Mouse (Mus musculus) retina, postnatal 1 day (tissue): ENCODE measurements at regions not wholly inside any gene's neighbourhood (a gene's known extent, or its start where the extent isn't known, plus 50 kb on each side); places are given as distances from the start of the nearest gene placed in this dataset.
"Not testable (repeated sequence)": the region's sequence is repeated elsewhere in the genome, so short reads cannot be mapped to it uniquely, and the experiment has no call there.

Source experiments
- DNase-seq: peaks from one replicate; pipeline ENCODE4 v3.0.0-alpha.2; 2012

DNA sequence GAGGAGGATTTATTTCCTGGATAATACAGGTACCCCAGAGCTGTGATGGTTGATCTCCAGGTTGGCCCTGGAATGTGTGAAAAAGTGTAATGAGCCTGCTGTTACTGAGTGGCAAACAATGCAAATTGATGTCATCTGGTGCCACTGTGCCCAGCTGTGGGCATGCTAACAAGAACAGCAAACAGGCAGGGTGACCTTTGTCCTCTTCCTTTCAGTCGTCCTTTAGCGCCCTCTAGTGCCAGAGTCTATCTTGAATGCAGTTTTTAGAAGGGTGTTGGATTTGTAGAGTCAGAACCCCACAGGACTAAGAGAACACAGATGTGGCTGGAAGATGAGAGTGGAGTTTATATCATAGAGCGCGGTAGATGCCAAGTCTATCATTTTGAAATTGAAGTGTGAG is 164.3 kb downstream of the Sdhaf3 start:
- peak; percentile 62 for DNase-seq

DNA sequence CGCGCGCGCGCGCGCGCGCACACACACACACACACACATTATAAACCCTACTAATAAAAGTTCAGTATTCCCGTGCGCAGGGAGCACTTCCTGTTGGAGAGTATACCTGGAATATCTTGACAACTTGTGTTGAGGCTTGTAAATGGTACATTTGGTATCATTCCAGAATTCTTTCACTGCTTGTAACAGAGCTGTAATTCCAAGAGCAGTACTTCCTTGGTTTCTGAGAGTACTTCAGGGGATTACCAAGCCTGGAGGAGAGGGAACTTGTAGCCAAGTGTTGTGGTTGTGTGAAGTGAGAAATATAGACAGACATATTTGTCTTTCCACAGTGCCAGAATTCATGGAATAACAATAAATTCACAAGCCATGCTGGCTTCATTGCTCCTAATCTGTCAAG is 177.2 kb downstream of the Sdhaf3 start:
- no peak for DNase-seq

DNA sequence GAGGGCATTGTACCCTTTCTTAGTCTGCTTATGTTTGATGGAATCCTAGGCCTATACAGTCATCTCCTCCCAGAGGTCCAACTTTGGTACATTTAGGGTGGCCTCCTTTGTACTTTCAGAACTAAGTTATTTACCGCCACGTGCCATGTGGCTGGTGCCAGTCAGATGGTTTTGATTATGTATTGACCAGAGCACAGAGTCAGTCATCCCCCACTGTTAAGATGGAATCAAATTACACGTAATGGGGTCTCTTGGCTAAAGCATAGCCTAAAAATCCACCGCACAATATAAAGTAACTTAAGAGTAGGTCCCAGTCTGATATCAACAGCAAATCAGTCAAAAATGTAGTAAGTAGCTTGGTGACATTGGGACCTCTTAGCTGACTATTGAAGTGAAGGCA is 178.3 kb downstream of the Sdhaf3 start:
- DNase-seq: no peak

DNA sequence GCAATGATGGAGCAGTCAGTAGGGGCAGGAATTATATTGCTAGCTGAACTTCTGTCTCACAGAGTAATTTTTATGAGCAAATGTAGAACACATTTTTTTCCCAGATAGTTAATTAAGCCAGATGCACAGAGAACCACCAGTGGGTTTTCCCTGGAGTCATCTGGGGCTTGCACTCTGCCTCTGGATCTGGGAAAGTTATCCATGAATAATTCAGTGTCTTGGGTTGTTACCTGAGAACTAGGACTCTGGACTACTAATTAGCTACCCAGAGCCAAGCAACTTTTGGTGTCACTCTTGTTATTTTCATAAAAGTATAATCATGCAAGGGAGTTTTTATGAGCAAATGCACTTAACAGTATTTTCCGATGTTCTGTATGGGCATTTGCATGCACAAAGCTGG is 179.1 kb downstream of the Sdhaf3 start:
- DNase-seq: no peak

DNA sequence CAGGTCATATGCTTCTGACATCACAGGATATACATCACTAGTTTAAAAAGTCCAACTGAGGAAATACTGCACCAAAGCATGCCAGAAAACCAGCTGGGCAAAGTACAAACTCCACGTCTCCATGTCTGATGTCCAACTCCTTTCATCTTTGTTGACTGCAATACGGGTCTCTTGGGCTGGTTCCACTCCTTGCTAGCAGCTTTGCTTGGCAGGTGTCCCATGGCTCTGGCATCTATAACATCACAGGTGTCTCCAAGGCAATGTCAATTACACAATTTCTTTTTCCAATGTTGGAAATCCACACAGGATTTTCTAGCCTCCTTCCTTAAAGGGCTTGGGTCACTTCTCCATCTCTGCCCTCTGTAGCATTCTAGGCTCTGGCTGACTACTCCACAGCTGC is 225.9 kb downstream of the Sdhaf3 start:
- no peak for DNase-seq

DNA sequence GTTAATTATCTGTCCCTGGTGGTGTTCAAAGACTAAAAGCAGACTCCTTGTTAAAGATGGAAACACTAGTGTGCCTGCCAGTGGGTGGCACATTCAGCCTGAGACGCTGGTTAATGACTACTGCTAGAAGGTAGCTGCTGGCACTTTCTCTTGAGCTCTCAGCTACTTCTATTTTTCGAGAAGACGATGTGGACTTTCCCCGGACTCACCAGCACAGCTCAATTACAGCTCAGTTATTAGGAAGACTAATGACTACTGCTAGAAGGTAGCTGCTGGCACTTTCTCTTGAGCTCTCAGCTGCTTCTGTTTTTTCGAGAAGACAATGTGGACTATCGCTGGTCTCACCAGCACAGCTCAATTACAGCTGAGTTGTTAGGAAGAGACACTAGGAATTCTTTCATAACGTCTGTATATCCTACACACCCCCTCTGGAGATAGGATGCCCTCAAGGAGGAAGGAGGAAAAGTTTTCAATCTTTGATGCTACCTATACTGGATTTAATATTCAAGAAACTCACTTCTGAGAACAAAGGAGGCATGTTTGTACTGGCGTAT is 243.3 kb downstream of the Sdhaf3 start:
- peak; percentile 5 for DNase-seq

DNA sequence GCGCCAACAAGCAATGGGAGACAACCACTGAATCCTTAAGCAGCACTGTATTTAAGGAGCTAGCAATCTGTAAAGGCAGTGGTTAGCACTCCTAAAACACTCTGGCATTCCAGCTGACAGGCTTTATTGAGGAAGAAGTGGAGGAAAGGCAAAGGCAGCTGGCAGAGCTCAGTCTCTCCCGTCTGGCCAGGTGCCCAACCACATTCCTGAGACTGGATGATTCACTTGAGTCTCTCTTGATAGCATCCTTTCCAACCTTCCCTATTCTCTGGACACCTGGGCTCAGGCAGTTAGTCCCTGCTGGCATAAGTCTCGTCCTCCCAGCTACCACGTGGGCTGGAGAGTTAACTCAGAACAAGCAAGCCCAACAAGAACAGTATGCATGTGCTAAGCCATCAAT is 260.1 kb downstream of the Sdhaf3 start:
- DNase-seq: no peak

DNA sequence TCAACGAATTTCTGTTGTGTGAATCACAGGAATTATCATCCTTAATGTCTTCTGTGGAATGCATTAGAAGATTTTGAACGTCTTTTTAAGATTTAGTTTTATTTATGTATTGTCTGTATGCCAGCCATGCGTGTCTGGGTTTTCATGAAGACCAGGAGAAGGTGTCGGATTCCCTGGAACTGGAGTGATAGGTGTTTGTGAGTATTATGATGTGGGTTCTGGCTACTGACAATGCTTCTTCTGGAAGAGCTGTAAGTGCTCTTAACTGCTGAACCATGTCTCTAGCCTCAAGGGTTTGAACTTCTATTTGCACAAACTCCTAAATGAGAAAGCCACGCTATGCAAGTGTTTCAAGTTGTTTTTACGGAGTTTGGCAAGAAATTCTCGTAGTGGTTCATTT is 296.5 kb downstream of the Sdhaf3 start:
- no peak for DNase-seq

DNA sequence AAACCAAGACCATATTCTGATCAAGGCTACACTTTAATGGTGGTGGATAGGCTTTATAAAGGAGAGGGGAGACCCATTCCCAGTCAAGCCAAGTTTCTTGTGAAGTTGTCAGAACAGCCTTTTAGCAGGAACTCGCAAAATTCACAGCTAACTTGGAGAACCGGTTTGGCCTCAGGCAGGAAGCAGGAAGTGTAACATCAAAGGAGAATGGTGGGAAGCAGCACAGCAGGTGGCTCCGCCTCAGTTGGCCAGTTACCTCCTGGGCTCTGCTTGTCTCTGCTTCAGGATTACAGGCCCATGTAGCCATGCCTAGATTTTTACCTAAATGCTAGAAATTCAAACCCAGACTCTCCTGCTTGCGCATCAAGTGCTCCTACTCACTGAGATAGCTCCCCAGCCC is 277.2 kb upstream of the Tac1 start:
- DNase-seq: no peak

DNA sequence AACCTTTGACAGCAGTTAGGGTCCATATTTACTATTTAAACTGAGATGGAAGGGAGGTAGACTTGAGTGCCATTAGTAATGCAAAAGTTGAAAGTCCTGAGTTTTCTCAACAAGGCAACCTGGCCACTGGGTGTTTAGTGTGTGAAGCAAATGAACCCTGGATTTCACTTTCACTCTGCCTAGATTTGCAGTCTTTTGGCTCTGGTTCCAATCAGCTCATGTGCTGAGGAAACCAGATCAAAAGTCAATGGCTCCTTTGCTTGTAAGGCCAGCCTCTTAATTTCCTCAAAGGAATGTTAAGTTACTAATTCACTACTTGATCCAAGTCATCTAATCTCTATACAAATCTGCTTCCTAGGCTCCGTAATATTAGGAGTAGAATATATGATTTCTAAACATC is 247.7 kb upstream of the Tac1 start:
- no peak for DNase-seq

DNA sequence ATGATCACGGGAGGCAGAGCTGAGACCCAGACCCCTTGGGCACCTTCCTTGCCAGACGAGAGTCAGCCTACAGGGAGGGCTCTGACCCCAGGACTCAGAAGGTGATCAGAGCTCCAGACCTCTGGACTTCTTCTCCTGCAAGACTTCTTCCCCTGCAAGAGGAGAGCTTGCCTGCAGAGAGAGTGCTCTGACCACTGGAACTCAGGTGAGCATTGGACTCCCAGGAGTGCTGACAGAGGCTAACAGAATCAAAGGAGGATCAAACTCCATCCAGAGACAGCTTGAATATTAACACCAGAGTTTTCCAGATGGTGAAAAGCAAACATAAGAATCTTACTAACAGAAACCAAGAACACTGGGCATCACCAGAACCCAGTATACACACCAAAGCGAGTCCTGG is 241.2 kb upstream of the Tac1 start:
- DNase-seq: no peak

DNA sequence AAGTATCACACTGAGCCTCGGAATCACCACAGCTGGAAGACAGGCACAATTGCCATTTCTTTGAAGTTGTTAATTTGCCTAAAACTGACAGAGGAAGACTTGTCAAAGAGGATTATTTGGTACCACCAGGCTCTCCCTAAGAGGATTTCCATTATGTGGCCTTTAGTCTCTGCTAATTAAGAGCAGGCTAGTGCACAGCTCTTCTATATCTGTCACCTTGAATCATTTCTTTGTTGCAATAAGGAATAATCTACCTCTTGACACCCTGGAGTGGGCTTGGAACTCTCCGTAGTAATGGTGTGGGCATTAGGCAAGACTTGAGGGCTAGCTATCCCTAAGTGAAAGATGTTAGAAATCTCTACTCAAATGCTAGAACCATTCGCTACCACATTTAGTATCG is 227.7 kb upstream of the Tac1 start:
- peak; percentile 39 for DNase-seq

DNA sequence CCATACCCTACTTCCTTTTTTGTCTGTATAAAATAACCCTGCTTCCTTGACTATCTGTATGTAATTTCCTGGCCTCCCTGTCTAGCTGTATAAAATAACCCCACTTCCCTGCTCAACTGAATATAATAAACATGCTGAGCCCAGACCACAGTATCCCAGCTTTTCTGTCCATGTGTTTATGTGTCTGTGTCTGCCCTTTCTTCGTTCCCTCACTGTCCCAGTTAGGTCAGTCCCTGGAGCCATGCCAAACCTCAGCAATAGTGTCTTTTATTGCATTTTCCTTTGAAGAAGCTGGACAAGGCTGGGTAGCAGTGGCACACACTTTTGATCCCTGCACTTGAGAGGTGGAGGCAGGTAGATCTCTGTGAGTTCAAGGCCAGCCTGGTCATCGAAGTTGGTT is 198.0 kb upstream of the Tac1 start:
- peak; percentile 18 for DNase-seq

DNA sequence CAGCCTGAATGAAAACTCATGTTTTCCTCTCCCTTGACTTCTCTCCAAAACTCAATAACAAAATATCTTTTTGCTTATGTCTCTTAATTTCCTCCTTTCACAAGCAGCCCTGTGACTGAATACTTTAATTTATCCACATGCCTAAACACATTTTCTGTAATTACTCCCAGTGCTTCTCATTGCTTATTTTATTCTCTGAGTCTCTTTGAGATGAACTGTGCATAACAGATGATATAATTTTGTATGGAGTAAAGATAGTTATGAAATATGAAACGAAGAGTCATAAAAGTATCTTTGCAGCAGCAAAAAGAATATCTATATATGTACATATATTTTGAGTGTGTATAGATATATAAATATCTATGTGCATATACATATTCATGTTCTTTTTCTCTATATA is 187.5 kb upstream of the Tac1 start:
- no peak for DNase-seq

DNA sequence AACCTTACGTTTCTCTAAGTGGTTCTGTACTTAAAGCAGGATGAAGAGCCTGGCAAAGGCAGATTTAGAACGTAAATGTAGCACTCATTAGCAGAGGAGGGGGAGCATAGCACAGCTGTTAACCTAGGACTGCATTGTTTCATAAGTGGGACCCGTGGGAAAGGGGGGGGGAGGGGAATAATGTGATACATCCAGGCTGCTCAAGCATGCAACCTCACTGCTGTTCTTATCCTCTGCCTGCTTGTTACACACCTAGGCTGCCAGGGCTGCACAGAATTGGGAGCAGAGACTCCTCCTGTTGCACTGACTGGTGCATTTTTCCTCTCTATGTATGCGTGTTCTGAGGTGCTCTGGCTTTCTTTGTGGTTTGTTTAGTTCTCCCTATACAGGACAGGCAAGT is 180.1 kb upstream of the Tac1 start:
- DNase-seq: peak; percentile 71

DNA sequence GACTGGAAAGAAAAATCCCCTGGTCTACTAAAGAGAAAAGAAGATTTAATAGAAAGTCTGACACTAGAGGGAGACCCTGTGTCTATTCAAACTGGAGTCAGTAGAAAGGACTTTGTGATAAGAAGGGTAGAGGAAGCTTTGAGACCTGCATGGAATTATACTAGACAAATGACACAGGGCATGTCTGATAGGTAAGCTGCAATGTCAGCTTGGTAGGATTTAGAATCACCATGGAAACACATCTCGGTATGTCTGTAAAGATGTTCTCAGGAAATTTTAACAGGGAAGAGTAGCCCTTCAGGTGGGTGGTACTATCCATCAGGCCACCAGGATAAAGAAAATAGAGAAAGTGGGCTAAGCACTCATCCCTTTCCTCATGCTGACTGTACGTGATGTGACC is 178.8 kb upstream of the Tac1 start:
- no peak for DNase-seq

DNA sequence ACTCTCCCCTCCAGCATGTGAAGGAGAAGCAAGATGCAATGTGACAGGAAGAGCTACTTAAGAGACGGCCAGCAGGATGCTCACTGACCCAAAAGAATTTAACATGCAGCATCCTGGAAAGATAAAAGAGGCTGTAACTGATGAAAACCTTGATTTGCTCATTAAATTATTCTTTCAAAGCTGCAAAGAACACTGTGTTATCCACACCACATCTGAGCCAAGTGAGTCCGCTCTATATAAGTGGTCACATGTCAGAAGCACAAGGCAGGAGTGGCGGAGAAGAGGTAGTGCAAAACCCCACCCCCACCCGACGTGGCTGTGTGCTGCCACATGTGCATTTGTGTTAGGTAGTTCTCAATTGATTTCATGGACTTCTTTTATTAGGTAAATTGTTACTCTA is 176.0 kb upstream of the Tac1 start:
- DNase-seq: peak; percentile 92

DNA sequence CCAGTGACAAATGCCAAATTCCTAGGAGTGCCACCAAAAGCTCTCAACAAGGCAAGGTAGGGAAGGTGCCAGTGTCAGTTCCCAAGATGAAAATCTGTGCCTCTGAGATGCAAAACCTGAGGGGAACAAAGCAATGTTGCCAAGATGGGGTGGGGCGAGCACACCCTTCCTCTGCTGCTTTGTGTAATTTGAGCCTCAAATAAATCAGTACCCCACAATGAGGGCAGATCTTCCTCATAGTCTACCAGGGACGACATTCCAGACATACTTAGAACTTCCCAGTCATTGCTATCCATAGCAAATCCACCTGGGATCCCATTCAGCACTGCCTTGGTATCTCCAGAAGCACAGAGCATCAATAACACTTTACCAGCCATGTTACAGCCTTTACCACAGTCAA is 129.9 kb upstream of the Tac1 start:
- no peak for DNase-seq

DNA sequence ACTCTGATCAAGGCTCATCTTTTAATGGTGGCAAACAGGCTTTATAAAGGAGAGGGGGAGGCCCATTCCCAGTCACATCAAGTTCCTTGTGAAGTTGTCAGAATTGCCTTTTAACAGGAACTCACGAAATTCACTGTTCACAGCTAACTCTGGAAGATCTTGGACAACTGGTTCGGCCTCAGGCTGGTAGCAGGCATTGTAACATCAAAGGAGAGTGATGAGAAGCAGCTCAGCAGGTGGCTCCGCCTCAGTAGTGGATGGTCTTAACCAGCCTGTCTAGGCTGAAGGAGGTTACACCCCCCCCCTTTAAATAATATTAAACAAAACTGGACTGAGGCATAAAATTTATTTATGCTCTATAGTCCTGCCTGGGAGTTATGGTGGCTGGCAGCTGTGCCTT is 113.0 kb upstream of the Tac1 start:
- no peak for DNase-seq

DNA sequence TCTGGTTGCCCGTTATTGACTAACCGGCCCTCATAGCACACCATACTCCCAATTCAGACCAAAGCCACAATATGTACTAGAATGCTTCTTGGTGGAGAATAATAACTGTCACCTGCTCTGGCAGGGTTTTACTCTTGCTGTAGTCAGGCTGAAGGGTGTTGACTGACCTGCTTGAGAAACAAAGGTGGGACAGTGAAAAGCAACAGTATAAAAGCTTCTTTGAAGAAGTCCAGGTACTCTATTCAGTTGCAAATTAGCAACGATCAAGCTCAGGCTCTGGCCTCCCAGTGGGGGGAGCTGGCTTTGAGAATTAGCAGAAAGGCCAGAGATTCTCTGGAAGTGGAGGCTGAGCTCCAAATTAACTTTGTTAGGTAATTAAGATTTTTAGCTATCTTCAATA is 112.4 kb upstream of the Tac1 start:
- DNase-seq: not testable (repeated sequence)

DNA sequence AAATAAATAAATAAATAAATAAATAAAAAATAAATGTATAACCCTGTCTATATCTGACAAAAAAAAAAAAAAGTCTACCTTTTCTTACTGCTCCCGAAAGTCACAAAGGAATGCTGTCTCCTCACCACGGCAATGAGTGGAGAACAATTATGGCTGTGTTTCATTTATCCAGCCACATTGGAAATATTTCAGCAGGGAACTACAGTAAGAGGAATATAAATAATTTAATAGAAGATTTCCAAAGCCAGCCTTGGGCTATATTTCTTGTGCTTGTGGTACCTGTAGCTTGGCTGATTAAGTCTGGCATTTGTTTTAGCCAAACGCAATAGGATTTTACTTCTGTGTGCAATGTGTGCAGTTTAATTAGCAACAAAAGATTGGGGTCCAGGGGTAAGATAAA is 98.8 kb upstream of the Tac1 start:
- no peak for DNase-seq

DNA sequence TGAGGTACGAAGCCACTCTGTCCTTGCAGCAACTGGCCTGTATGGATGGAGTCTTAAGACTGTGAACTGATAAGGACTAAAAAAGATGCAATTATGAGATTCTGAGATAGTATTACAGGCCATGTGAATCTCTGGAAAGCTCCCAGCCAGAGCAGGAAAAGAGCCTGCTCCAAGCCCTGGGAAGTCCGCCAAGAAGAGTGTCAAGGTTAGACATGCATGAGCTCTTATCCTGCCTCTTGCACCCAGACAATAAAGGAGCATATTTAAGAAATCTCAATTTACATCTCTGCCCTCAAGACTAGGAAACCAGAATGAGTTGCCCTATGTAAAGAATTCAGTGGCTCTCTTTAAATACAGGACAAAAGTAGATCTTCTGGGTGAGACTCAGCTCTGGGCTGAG is 90.8 kb upstream of the Tac1 start:
- no peak for DNase-seq

DNA sequence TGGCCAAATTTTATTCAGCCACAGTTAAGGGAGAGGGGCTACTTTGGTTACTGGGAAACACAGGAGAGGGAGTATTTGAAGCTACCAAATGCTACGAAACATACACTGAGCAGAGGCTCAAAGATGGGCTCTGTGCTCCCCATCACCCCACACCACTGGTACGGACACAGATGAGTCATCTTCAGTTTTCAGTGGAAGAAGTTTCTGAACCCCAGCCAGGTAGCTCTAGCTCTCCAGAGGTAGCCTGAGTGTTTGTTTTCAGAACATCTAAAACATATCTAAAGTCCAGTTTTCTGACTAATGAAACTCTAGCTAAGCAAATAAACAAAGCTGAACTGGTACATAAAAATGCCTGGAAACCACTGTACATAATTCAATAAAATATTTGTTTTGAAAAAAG is 90.3 kb upstream of the Tac1 start:
- DNase-seq: no peak

DNA sequence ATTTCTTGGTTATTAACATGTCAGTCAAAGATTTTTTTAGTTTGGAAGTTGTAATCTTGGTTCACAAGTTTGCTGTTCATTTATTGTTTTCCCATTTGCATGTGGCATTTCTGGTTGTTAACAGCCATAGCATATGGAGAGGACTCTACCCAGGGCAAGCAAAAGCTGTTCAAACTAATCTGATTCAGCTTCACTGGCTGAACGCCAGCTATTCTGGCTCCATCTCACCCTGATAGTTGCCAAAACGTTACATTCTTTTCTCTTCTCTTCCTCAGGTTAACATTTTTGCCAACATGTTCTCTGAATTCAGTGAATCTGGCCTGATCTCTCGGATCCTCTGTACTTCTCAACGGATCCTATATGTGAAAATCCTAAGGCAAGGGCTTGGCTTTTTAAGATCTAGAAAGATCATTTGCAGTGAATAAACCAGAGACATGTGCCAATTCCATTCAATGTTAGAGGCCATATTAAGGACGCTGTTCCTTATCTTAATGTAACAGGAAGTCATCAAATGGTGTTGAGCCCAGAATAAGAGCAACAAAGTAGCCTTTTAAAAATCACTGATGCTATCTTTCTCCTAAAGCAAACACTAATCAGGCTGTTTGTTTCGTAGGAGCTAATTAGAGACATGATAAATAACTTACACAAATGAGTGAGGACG is 82.2 kb upstream of the Tac1 start:
- no peak for DNase-seq

DNA sequence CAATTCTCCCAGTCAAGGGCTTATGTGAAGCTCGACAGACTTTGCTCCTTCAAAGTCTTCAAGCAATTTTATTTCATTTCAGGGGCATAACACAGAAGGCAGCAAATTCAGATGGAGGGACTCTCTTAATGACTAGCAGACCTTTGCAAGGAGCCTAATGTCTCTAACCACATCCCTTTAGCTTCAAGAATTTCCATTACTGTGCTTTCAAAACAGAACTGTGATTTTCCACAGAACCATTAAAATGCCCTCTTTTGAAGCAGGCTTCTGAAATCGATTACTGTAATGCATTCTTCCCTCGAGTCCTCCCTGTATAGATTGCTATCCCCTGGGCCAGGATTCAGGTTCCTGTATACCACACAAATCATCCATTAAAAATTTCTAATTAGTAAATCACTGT is 80.9 kb upstream of the Tac1 start:
- no peak for DNase-seq

DNA sequence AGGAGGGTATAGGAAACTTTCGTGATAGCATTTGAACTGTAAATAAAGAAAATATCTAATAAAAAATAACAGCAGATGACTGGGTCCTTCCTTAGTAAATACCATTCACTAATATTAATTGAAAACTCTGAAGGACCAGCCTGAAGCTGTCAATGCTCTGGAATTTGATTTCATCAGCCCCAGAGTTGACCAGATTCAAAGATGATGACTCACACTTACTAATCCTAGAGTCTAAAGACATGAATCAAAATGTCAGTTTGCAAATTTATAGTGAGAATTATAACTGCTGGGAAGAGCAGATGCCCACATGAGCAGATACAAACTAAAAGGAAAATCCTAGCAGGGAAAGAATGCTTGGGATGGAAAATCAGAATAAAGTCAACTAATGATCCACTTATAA is 77.8 kb upstream of the Tac1 start:
- DNase-seq: no peak
